Mouse (Mus musculus) layer of hippocampus, postnatal 14 days (tissue): ENCODE results near the gene Ang2. TPM values are rescaled to one million over a fixed set of nuclear protein-coding genes. Genes with fewer than 3 reads are reported as not detected.
"Not testable (repeated sequence)": the region's sequence is repeated elsewhere in the genome, so short reads cannot be mapped to it uniquely, and the experiment has no call there.

Experiments used
- DNase-seq, 2 experiments: peaks; one replicate each; pipeline ENCODE4 v3.0.0; 2021 to 2022; ENCODE audit warnings: low spot score in 2 of 2, mixed read lengths in 1 of 2
- long read RNA-seq, 2 experiments: library from polyadenylated mRNA; stranded (forward); transcript quantifications; one replicate each; pipeline ENCODE4 v2.0.0; 2021
- total RNA-seq, 2 experiments: library from RNA; stranded (reverse); gene quantifications; 2 replicates each; pipeline ENCODE4 v1.2.3; 2021

Ang2 gene
- not detected for total RNA-seq
- long read RNA-seq, experiment 1 = 0 reads
- long read RNA-seq, experiment 2 = 0 reads

- no peak for DNase-seq
Measured at GRCm38 (mm10) chr14:51199098-51200023, at the start of gene Ang2. Gene Ang2, minus strand, starts transcription at chr14:51199148.

- no peak for DNase-seq
Measured at GRCm38 (mm10) chr14:51247736-51248135, 48.8 kb upstream of the Ang2 start.

- DNase-seq = peak; percentile 28 to 66
Measured at GRCm38 (mm10) chr14:51240899-51241298, 42.0 kb upstream of the Ang2 start.

GRCm38 (mm10) chr14:51237488-51237887 is 38.5 kb upstream of the Ang2 start:
- DNase-seq = not testable (repeated sequence)

- not testable (repeated sequence) for DNase-seq
Measured at GRCm38 (mm10) chr14:51229657-51230056, 30.7 kb upstream of the Ang2 start.

GRCm38 (mm10) chr14:51220075-51220474 is 21.1 kb upstream of the Ang2 start:
- DNase-seq = not testable (repeated sequence)

GRCm38 (mm10) chr14:51203115-51203514 is 4.2 kb upstream of the Ang2 start, which contains the start of gene Ear14:
Gene Ear14, plus strand, starts transcription at chr14:51203391.
- peak; percentile 29 to 64 for DNase-seq

GRCm38 (mm10) chr14:51200466-51200865 is 1.5 kb upstream of the Ang2 start:
- no peak for DNase-seq

GRCm38 (mm10) chr14:51200054-51200453 is 1.1 kb upstream of the Ang2 start:
- DNase-seq = peak; percentile 35 to 45

GRCm38 (mm10) chr14:51195681-51196080 is 3.3 kb downstream of the Ang2 start:
- no peak for DNase-seq

- not testable (repeated sequence) for DNase-seq
Measured at GRCm38 (mm10) chr14:51181051-51181450, 17.9 kb downstream of the Ang2 start.

GRCm38 (mm10) chr14:51173843-51174242 is 25.1 kb downstream of the Ang2 start:
- no peak for DNase-seq

- DNase-seq = peak; percentile 37 to 47
Measured at GRCm38 (mm10) chr14:51172947-51173346, 26.0 kb downstream of the Ang2 start.

GRCm38 (mm10) chr14:51172095-51172865 is 26.7 kb downstream of the Ang2 start:
- peak in 1 of 2 experiments; percentile 41 for DNase-seq

GRCm38 (mm10) chr14:51166068-51166467 is 32.9 kb downstream of the Ang2 start:
- DNase-seq = no peak

GRCm38 (mm10) chr14:51165435-51165834 is 33.5 kb downstream of the Ang2 start:
- no peak for DNase-seq

- not testable (repeated sequence) for DNase-seq
Measured at GRCm38 (mm10) chr14:51163323-51163722, 35.6 kb downstream of the Ang2 start.

- DNase-seq = peak in 1 of 2 experiments; percentile 67
Measured at GRCm38 (mm10) chr14:51161976-51162375, 37.0 kb downstream of the Ang2 start, which contains the start of gene Rnase2b. Gene Rnase2b, plus strand, starts transcription at chr14:51162260.

GRCm38 (mm10) chr14:51157072-51157471 is 41.9 kb downstream of the Ang2 start:
- DNase-seq = no peak

GRCm38 (mm10) chr14:51156736-51157068 is 42.2 kb downstream of the Ang2 start:
- no peak for DNase-seq

GRCm38 (mm10) chr14:51156056-51156735 is 42.8 kb downstream of the Ang2 start:
- DNase-seq = no peak
